Mouse (Mus musculus) myocyte (in vitro differentiated cells): ENCODE results near the gene Utf1.

ENCODE experiments used
- CEBPB ChIP-seq: IDR thresholded peaks from 2 replicates; pipeline ENCODE4 v1.6.1; 2011; ENCODE audit warnings: mild to moderate bottlenecking, moderate library complexity; ENCODE audit not compliant: poor library complexity, insufficient read depth, severe bottlenecking
- E2F4 ChIP-seq: IDR thresholded peaks from one replicate; pipeline ENCODE4 v1.6.1; 2011; ENCODE audit warnings: mild to moderate bottlenecking, control low read depth, moderate library complexity; ENCODE audit not compliant: insufficient read depth
- MAX ChIP-seq: IDR thresholded peaks from one replicate; pipeline ENCODE4 v1.6.1; 2011; ENCODE audit warnings: low read depth, mild to moderate bottlenecking, control low read depth
- MYOD1 ChIP-seq, 3 experiments: IDR thresholded peaks; one replicate each; pipeline ENCODE4 v1.6.1; 2011; ENCODE audit warnings: control low read depth in 2 of 3, low read depth in 2 of 3, mild to moderate bottlenecking in 2 of 3, moderate library complexity in 1 of 3; ENCODE audit not compliant: insufficient read length in 2 of 3, control insufficient read depth in 1 of 3
- POLR2A ChIP-seq: IDR thresholded peaks from one replicate; pipeline ENCODE4 v1.6.1; 2011; ENCODE audit warnings: low read depth, mild to moderate bottlenecking, control low read depth, moderate library complexity; ENCODE audit not compliant: insufficient read length
- POLR2AphosphoS2 ChIP-seq: IDR thresholded peaks from one replicate; pipeline ENCODE4 v1.6.1; 2011; ENCODE audit warnings: low read depth, control low read depth; ENCODE audit not compliant: insufficient read length
- SRF ChIP-seq: IDR thresholded peaks from one replicate; pipeline ENCODE4 v1.6.1; 2011; ENCODE audit warnings: low read depth; ENCODE audit not compliant: control insufficient read depth, insufficient read length
- TCF12 ChIP-seq: IDR thresholded peaks from one replicate; pipeline ENCODE4 v1.6.1; 2011; ENCODE audit warnings: mild to moderate bottlenecking, control low read depth; ENCODE audit not compliant: poor library complexity, insufficient read depth, severe bottlenecking
- TCF3 ChIP-seq: IDR thresholded peaks from one replicate; pipeline ENCODE4 v1.6.1; 2011; ENCODE audit warnings: low read depth, control low read depth; ENCODE audit not compliant: insufficient read length
- USF1 ChIP-seq: IDR thresholded peaks from one replicate; pipeline ENCODE4 v1.6.1; 2011; ENCODE audit warnings: low read depth, mild to moderate bottlenecking, control low read depth, moderate library complexity

DNA sequence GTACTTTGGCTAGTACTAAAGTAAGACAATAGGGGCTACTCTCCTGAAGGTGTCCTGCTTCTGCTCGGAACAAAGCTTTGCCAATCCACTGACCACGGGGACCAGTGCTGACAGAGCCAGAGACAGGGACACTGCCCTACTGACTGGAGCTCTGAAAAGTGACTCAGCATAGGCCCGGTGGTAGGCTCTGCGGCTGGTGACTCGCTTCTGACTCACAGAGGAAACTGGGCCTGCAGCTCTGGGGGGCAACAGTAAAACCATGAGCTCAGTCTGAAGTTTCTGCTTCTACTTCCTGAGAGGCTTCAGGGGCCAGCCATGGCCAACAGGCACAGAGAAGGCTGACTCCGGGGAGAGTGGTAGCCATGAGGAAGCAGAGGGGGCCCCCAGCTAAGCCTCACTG lies 27.8 kb downstream of the Utf1 start:
- TF ChIP-seq E2F4 (no peak), CEBPB (no peak), TCF12 (no peak), POLR2A (no peak), SRF (no peak), USF1 (no peak), MYOD1 (IDR thresholded peaks at IDR 0.05; ENCODE audit: control insufficient read depth in 1 of 3, insufficient read length in 2 of 3, low read depth in 2 of 3) (no peak), POLR2AphosphoS2 (no peak), MAX (no peak), TCF3 (no peak)
